Mouse (Mus musculus): Measurements from ENCODE around the gene Azin2. TPM values are rescaled to one million over a fixed set of nuclear protein-coding genes. Genes with fewer than 3 reads are reported as not detected.

Azin2 gene
- 25.3 and 35.4 TPM in 2 replicates for polyA plus RNA-seq (2012; rRNA removed; ENCODE audit: low replicate concordance)

DNA sequence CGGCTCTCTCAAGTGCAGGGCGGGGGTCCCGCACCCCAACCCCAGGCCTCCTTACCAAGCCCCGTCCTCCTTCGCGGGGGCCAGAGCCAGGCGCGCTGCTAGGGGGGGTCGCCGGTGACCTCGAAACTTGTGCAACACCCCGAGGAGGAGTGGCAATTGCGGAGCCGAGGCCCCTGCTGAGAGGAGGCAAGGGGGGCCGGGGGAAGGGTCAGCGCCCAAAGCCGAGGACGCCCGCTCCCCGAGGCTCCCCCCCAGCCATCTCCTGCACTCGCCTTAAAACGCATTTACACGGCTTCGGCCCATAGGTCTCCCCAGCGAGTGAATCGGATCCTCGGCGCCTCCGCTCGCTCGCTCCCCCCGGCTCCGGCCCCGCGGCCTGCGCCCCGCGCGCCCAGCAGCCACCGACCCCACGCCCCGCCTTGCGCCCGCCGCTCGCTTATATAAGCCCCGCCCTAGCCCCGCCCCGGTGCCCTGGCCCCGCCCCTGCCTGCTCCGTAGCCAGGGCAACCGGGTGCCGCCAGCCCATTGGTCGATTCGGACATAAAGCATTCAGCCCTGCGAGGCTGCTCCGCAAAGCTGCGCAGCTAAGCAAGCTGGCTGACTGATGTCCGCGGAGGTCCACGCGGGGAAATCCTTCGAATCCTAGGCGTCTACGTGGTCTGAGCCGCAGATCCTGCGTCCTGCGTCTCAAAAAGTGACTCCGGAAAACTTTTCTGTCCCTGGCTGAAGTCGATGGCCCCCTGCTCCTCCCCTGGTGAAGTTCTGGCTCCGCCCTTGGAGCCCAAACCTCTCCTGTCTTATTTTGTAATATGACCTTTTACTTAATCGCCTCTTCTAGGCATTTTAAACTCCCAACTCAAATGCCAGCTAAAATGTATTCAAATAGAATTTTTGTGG is at the start of gene Azin2:
TSS of gene Azin2 (minus strand) at position 414 of the 897 bp plus-strand sequence.

DNA sequence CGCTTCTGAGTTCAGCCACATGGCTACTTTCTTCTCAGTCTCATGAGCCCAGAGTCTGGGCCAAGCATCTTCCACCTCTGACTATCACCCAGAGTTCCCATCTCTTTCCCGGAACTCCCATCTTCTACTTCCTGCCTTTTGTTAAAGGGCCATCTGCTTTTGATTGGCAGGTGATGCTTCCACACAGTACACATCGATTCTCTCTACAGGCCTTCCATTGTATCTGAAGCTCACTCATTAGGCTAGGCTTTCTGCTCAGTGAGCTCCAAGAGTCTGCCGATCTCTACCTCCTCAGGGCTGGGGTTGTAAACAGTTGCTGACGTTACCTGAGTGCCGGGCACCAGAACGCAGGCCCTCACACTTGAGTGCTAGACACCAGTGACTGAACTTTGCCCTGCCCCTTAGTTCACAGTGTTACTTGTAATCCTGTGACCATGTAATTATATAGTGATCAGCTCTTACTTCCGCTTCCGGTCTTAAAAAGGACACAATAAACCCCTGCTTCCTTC is 29.3 kb upstream of the Azin2 start, which contains the start of gene Ak2:
TSS of gene Ak2 (plus strand) at position 459 of the 509 bp plus-strand sequence.

DNA sequence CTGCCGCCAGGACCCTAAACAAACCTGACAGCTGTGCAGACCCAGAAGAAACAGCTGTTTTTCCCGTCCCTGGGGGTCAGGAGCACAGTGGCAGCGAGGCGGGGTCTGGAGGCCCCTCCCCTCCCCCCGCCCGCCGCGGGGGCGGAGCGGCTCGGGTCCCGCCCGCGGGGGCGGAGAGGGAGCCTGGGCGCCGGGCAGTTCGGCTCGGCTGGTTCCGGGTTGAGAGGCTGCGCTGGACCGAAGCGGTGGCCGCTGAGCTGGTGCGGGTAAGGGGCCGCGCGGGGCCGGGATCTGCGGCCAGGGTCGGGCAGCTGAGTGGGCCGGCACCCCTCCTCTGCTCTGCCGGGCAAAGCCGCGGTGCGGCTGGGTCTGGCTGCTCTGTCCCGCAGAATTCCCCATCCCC is 78.9 kb downstream of the Azin2 start, which contains the start of gene Trim62:
TSS of gene Trim62 (plus strand) at position 202 of the 403 bp plus-strand sequence.

Other genes with a start within 250 kb of the Azin2 start
- gene A3galt2, start 207.1 kb downstream of the Azin2 start, polyA plus RNA-seq (2012; rRNA removed; ENCODE audit: low replicate concordance): 0.56 and 0.59 TPM in 2 replicates
- gene Zfp362, start 156.4 kb downstream of the Azin2 start, polyA plus RNA-seq (2012; rRNA removed; ENCODE audit: low replicate concordance): 24.7 and 41.7 TPM in 2 replicates
- gene Trim62, start 78.9 kb downstream of the Azin2 start, polyA plus RNA-seq (2012; rRNA removed; ENCODE audit: low replicate concordance): 4.1 and 8.1 TPM in 2 replicates
- gene Ak2, start 29.5 kb upstream of the Azin2 start, polyA plus RNA-seq (2012; rRNA removed; ENCODE audit: low replicate concordance): 114 and 267 TPM in 2 replicates
- 40.5 and 44.4 TPM in 2 replicates for gene Rnf19b, start 95.8 kb upstream of the Azin2 start, polyA plus RNA-seq (2012; rRNA removed; ENCODE audit: low replicate concordance)
- gene Tmem54, start 143.1 kb upstream of the Azin2 start, polyA plus RNA-seq (2012; rRNA removed; ENCODE audit: low replicate concordance): 20.8 TPM in 1 of 2 replicates, not detected in the other
- 2.0 and 2.2 TPM in 2 replicates for gene Hpca, start 159.6 kb upstream of the Azin2 start, polyA plus RNA-seq (2012; rRNA removed; ENCODE audit: low replicate concordance)
- 2.2 and 16.0 TPM in 2 replicates for gene Fndc5, start 174.6 kb upstream of the Azin2 start, polyA plus RNA-seq (2012; rRNA removed; ENCODE audit: low replicate concordance)
- 15.1 and 31.4 TPM in 2 replicates for gene S100pbp, start 227.3 kb upstream of the Azin2 start, polyA plus RNA-seq (2012; rRNA removed; ENCODE audit: low replicate concordance)
- gene Yars, start 227.3 kb upstream of the Azin2 start, polyA plus RNA-seq (2012; rRNA removed; ENCODE audit: low replicate concordance): 21.1 and 32.9 TPM in 2 replicates